Mouse (Mus musculus) cerebellum, adult 2 months (tissue): ENCODE results near the gene Tpm1. TPM values are rescaled to one million over a fixed set of nuclear protein-coding genes. Genes with fewer than 3 reads are reported as not detected.
A peak's percentile ranks its signal among the peaks of the same experiment; 100 is the strongest.

ENCODE experiments used
- DNase-seq, 2 experiments: peaks; one replicate each; pipeline ENCODE4 v3.0.0; 2021
- H3K27ac ChIP-seq: fragments of 200-500 bp; 2 replicates; pipeline ENCODE4 v1.5.1; 2012; ENCODE audit warnings: low read length, control low read depth, inconsistent platforms; ENCODE audit not compliant: insufficient read depth
- H3K27me3 ChIP-seq: fragments of 200-500 bp; 2 replicates; pipeline ENCODE4 v1.6.1; 2012; ENCODE audit warnings: inconsistent platforms, mild to moderate bottlenecking, low read length, moderate library complexity; ENCODE audit not compliant: control insufficient read depth, insufficient read depth
- H3K4me1 ChIP-seq: fragments of 200-500 bp; 2 replicates; pipeline ENCODE4 v1.6.1; 2011; ENCODE audit warnings: low read length; ENCODE audit not compliant: control insufficient read depth, insufficient read depth
- H3K4me3 ChIP-seq: fragments of 200-500 bp; replicated peaks from 2 replicates; pipeline ENCODE3; 2011; ENCODE audit warnings: mild to moderate bottlenecking, low read depth, low read length, control low read depth; ENCODE audit not compliant: insufficient read depth
- CTCF ChIP-seq: fragments of 200-500 bp; IDR thresholded peaks from 2 replicates; pipeline ENCODE4 v1.5.1; 2011; ENCODE audit warnings: low read depth, mild to moderate bottlenecking, control low read depth, low read length, moderate library complexity, borderline replicate concordance; ENCODE audit not compliant: insufficient read depth
- POLR2A ChIP-seq: fragments of 200-500 bp; IDR thresholded peaks from 2 replicates; pipeline ENCODE4 v1.6.1; 2011; ENCODE audit warnings: low read length, control low read depth, borderline replicate concordance; ENCODE audit not compliant: insufficient read depth
- whole genome bisulfite sequencing: fragments of 180-500 bp; shearing (Covaris S2); methylation state at CpG from one replicate; pipeline ENCODE4 v1.1.7; 2018; 5-methylcytosine and 5-hydroxymethylcytosine counted together
- polyA plus RNA-seq: library from polyadenylated mRNA; depleted of rRNA; stranded (reverse); fragments of >200 nt; gene quantifications from 2 replicates; pipeline ENCODE4 v1.2.3, GENCODE M21; 2012

Tpm1 gene
- polyA plus RNA-seq, 1 experiment = 170 TPM

GRCm38 (mm10) chr9:67050736-67051337 is 1.6 kb upstream of the Tpm1 start:
- Histone ChIP-seq H3K27me3 (no peaks in the 10 kb centered on the region), H3K27ac (no peak overlapping the region), H3K4me3 (no peak overlapping the region), H3K4me1 (peaks cover 2% of the 10 kb centered on the region; the same call in 1 of the 2 replicates)
- TF ChIP-seq POLR2A (no peak), CTCF (no peak)
- DNase-seq = no peak
- WGBS = 90% methylated on average over 6 of the region's 6 CpGs

GRCm38 (mm10) chr9:67049836-67050235 is 630 bp upstream of the Tpm1 start:
- DNase-seq = no peak
- H3K27ac ChIP-seq = no peak overlapping the region
- no peaks in the 10 kb centered on the region for H3K27me3 ChIP-seq
- TF ChIP-seq CTCF = no peak
- no peak for TF ChIP-seq POLR2A
- WGBS = 39% methylated on average over 7 of the region's 7 CpGs
- H3K4me1 ChIP-seq = peaks cover 2% of the 10 kb centered on the region; the same call in 1 of the 2 replicates
- H3K4me3 ChIP-seq = peak overlapping the region; percentile 65

- no peak for DNase-seq
- WGBS = under 1% methylated on average over 26 of the region's 26 CpGs
- Histone ChIP-seq H3K27ac (no peak overlapping the region), H3K4me3 (peak overlapping the region; percentile 65), H3K4me1 (peaks cover 2% of the 10 kb centered on the region; the same call in 1 of the 2 replicates), H3K27me3 (no peaks in the 10 kb centered on the region)
- no peak for TF ChIP-seq POLR2A
- no peak for TF ChIP-seq CTCF
Measured at GRCm38 (mm10) chr9:67048483-67049085, 622 bp downstream of the Tpm1 start.

- 2% methylated on average over 49 of the region's 50 CpGs for WGBS
- Histone ChIP-seq H3K27ac (no peak overlapping the region), H3K4me3 (peak overlapping the region; percentile 65), H3K4me1 (peaks cover 2% of the 10 kb centered on the region; the same call in 1 of the 2 replicates), H3K27me3 (no peaks in the 10 kb centered on the region)
- DNase-seq = peak in 1 of 2 experiments; percentile 40
- no peak for TF ChIP-seq POLR2A
- TF ChIP-seq CTCF = no peak
Measured at GRCm38 (mm10) chr9:67047606-67048482, 1.4 kb downstream of the Tpm1 start.

- Histone ChIP-seq H3K4me1 (peaks cover 2% of the 10 kb centered on the region; the same call in 1 of the 2 replicates), H3K27me3 (no peaks in the 10 kb centered on the region), H3K4me3 (peak overlapping the region; percentile 65), H3K27ac (no peak overlapping the region)
- 39% methylated on average over 15 of the region's 15 CpGs for WGBS
- no peak for DNase-seq
- TF ChIP-seq POLR2A (no peak), CTCF (no peak)
Measured at GRCm38 (mm10) chr9:67046881-67047605, 2.2 kb downstream of the Tpm1 start.

GRCm38 (mm10) chr9:67045966-67046602 is 3.1 kb downstream of the Tpm1 start:
- TF ChIP-seq POLR2A = no peak
- TF ChIP-seq CTCF = no peak
- WGBS = 60% methylated on average over 5 of the region's 5 CpGs
- Histone ChIP-seq H3K27ac (no peak overlapping the region), H3K4me3 (no peak overlapping the region), H3K27me3 (no peaks in the 10 kb centered on the region), H3K4me1 (peaks cover 2% of the 10 kb centered on the region; the same call in 1 of the 2 replicates)
- no peak for DNase-seq

GRCm38 (mm10) chr9:67045306-67045675 is 3.9 kb downstream of the Tpm1 start:
- WGBS = 45% methylated on average over 4 of the region's 4 CpGs
- no peaks in the 10 kb centered on the region for H3K27me3 ChIP-seq
- no peak for TF ChIP-seq POLR2A
- no peak overlapping the region for H3K27ac ChIP-seq
- no peak for DNase-seq
- H3K4me3 ChIP-seq = no peak overlapping the region
- H3K4me1 ChIP-seq = peaks cover 2% of the 10 kb centered on the region; the same call in 1 of the 2 replicates
